Mouse (Mus musculus): ENCODE results near the gene Fopnl.

GRCm38 (mm10) chr16:14312914-14313313 is 4.3 kb downstream of the Fopnl start:
- no peak for TF ChIP-seq GATA1 (IDR thresholded peaks at IDR 0.05; ENCODE audit: borderline replicate concordance, low read length)
- no peak for TF ChIP-seq FLI1 (IDR thresholded peaks at IDR 0.05; ENCODE audit: low read length)
